Mouse (Mus musculus): Measurements from ENCODE around the gene Crygs.

DNA sequence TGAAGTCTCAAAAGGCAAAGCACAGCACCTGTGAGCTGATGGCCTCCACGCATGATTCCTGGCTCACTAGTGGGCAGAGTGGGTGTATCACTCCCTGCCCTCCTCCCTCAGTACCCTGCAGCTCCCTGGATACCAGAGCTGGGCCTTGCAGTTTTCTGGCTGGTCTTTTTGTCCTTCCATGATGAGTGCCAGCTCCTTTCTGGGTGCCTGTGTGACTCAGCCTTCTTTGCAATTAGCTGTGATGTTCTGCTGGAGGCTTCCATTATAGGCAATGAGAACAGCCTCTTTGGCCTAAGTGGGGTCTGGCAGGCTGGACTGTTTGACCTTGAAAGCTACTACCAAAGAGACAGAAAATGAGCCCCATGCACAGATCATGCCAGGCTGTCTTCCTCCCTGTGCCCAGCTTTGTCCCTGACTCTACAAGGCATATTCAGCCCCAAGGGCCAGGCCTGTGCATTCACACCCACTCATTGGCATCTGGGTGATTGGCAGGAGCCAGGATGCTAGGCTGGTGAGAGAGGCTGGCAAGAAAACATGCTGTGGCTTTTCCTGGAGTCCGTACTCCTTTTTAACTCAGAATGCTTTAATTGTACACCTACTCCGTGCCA lies 32.0 kb downstream of the Crygs start:
- TF ChIP-seq CTCF (IDR thresholded peaks at IDR 0.05 in 2 of 3, conservative IDR thresholded peaks at IDR 0.05 in 1 of 3; ENCODE audit: control insufficient read depth in 1 of 3, insufficient read depth in 1 of 3, low read depth in 2 of 3, low read length in 3 of 3, poor library complexity in 1 of 3, severe bottlenecking in 1 of 3) (no peak), KAT2A (conservative IDR thresholded peaks at IDR 0.05; ENCODE audit: low read depth, low read length) (no peak), POLR2A (IDR thresholded peaks at IDR 0.05; ENCODE audit: control insufficient read depth in 1 of 2, insufficient read depth in 1 of 2, low read depth in 1 of 2, low read length in 2 of 2, poor library complexity in 1 of 2) (no peak), ETS1 (IDR thresholded peaks at IDR 0.05; ENCODE audit: low read depth, low read length) (no peak), EP300 (IDR thresholded peaks at IDR 0.05; ENCODE audit: low read depth in 1 of 2, low read length in 2 of 2) (no peak), SIN3A (IDR thresholded peaks at IDR 0.05; ENCODE audit: low read length) (no peak), POLR2AphosphoS5 (IDR thresholded peaks at IDR 0.05; ENCODE audit: borderline replicate concordance, low read depth, low read length) (no peak), RCOR1 (IDR thresholded peaks at IDR 0.05; ENCODE audit: low read depth, low read length) (no peak), GABPA (IDR thresholded peaks at IDR 0.05; ENCODE audit: low read depth, low read length) (no peak)
